Mouse (Mus musculus) CH12F3 (cell line): ENCODE data around the gene Prkca.
"Not testable (repeated sequence)": the region's sequence is repeated elsewhere in the genome, so short reads cannot be mapped to it uniquely, and the experiment has no call there.

Experiments used
- in situ Hi-C: fragments of 300-500 bp; cut with MboI; formaldehyde crosslinking; loops from 2 replicates; pipeline ENCODE4 v1.14.3; 2020; ENCODE audit warnings: low sequenced_read_pairs

The Prkca gene

GRCm38 (mm10) chr11:108128593-108128992 lies 215.1 kb downstream of the Prkca start:
- in situ Hi-C loops = loop anchor here (25.0 kb wide), 1 partner anchor 259 kb away; no protein-coding TSS in a partner anchor

GRCm38 (mm10) chr11:108127908-108128307 lies 215.8 kb downstream of the Prkca start:
- in situ Hi-C loops = loop anchor here (25.0 kb wide), 1 partner anchor 259 kb away; no protein-coding TSS in a partner anchor

- in situ Hi-C loops = no loop called here
These were observed 221.2 kb downstream of the Prkca start for GRCm38 (mm10) chr11:108122486-108122885.

DNA sequence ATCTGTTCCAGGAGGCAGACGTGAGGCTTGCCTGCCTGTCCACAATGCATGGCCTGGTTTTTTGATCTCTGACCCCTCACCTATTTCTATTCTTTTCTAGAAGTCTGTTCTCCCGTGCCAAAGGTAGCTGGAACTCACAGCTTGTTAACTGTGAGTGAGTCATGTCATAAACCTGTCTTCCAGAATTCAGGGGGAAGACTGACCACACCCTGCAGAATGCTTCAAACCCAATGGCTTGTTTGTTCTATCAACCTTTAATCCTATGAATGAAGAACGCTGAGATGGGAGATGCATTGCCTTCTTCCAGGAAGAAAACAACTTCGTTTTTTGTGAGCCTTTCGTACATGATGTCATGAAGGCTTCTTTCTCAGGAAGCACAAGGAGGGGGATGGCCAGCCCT lies 223.0 kb downstream of the Prkca start:
- in situ Hi-C loops = no loop called here

- in situ Hi-C loops = no loop called here
These were observed 223.9 kb downstream of the Prkca start for GRCm38 (mm10) chr11:108119785-108120184.

GRCm38 (mm10) chr11:108118814-108119213 lies 224.9 kb downstream of the Prkca start:
- in situ Hi-C loops = no loop called here

GRCm38 (mm10) chr11:108118221-108118620 lies 225.5 kb downstream of the Prkca start:
- in situ Hi-C loops = no loop called here

DNA sequence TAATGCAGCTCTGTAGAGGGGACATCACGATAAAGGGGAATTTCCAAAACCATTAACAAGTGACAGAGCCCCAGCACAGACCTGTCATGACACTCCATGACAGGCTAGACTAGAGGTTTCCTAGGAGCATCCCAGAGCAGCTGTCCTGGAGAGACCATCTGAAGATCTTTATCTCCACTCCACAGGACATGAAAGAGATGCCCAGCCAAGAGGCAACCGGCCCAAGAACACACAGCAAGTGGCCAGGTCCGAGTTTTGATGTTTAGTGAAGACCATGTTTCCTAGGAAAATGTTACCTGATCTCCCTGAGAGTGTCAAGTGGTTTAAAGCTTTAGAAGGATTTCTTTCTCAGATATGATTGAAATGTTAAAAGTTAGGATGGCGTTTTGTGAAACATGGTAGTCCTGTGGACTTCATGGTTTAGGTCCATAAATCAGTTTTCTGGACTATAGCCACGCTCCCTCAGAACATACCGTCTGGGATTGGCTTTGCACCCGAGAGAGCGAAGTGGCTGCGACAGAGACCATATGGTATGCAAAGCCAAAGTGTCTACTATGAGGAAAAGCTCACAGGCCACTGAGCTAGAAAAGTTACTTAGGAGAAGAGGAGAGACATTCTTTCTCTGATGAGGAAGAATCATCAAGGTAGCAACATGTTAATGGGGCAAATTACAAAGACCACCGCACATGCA lies 226.2 kb downstream of the Prkca start:
- in situ Hi-C loops = no loop called here

DNA sequence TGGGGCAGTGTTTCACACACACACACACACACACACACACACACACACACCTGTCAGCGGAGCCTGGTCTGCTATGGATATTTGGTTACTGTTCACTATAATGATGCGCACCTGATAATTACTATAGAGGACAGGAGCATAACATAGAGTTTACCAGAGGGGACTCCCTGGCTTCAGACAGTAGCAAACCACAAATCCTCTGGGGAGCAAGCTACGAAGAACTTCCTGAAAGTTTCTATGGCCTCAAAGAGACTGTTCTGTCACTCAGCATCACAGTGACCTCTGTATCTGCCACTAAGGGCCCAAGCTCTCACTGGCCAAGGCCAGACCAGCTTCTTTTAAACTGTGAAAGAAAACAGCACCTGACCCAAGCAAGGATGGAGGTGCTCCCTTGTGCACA lies 229.6 kb downstream of the Prkca start:
- in situ Hi-C loops = no loop called here

- in situ Hi-C loops = no loop called here
These were observed 231.3 kb downstream of the Prkca start for GRCm38 (mm10) chr11:108112437-108112836.

DNA sequence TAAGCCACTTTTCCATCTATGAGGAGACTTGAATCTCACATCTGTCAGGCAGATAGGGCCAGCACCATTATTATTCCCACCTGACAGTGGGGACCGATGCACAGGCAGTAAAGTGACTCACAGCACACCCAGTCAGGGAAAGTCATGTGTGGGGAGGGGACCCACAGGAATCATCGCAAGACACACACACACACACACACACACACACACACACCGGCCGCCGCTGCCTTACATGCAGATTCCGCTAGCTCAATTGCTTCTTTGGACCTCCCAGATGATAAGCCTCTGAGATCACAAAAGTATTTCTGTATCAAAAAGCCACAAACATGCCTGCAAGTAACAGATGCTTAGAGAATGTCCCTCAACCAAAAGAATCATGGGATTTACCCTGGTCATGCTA lies 239.6 kb downstream of the Prkca start:
- in situ Hi-C loops = no loop called here

- in situ Hi-C loops = no loop called here
These were observed 242.3 kb downstream of the Prkca start for GRCm38 (mm10) chr11:108101280-108101950.

GRCm38 (mm10) chr11:108098306-108098705 lies 245.4 kb downstream of the Prkca start:
- in situ Hi-C loops = no loop called here

DNA sequence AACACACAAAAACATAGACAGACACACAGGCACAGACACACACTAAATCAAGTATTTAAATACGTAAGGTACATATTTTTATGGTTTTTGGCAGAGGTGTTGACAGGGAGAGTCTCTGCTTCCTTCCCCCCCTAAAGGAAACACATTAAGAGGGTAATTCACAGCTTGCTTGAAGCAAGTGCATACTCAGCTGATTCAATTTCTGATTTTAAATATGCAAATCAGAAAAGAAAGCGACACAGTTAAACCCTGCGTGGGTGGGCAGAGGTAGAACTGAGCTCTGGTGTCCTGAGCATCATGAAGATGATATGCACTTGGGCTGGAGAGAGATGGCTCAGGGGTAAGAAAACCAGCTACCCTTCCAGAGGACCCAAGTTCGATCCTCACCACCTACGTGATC lies 248.9 kb downstream of the Prkca start:
- in situ Hi-C loops = no loop called here

- in situ Hi-C loops = no loop called here
These were observed 250.5 kb downstream of the Prkca start for GRCm38 (mm10) chr11:108093248-108093647.

- in situ Hi-C loops = no loop called here
These were observed 252.5 kb downstream of the Prkca start for GRCm38 (mm10) chr11:108091238-108091637.

- in situ Hi-C loops = no loop called here
These were observed 253.0 kb downstream of the Prkca start for GRCm38 (mm10) chr11:108090706-108091105.

DNA sequence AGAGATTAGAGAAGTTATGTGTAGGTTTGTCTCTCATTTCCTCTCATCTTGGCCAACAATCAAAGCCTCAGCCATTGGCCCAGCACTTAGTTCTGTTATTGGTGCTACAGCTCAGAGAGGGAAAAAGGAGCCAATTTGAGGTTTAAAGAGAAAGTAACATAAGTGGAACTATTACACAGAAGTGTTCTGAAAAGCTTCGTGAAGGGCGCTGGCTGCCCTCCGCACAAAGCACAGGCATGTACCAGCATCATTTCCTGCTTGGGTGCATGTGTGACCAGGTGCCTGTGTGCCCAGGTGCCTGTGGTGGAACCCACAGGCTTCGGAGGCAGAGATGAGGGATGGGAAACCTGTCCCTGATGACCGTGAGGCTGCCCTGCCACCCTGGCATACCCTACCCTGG lies 255.7 kb downstream of the Prkca start:
- in situ Hi-C loops = no loop called here

DNA sequence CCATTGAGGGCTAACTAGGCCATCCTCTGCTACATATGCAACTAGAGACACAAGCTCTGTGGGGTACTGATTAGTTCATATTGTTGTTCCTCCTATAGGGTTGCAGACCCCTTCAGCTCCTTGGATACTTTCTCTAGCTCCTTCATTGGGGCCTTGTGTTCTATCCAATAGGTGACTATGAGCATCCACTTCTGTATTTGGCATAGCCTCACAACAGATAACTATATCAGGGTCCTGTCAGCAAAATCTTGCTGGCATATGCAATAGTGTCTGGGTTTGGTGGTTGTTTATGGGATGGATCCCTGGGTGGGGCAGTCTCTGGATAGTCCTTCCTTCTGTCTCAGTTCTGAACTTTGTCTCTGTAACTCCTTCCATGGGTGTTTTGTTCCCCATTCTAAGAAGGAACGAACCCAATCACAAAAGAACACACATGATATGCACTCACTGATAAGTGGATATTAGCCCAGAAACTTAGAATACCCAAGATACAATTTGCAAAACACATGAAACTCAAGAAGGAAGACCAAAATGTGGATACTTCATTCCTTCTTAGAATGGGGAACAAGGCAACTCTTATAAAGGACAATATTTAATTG lies 256.5 kb downstream of the Prkca start:
- in situ Hi-C loops = not testable (repeated sequence)

- in situ Hi-C loops = no loop called here
These were observed 261.1 kb downstream of the Prkca start for GRCm38 (mm10) chr11:108082673-108083072.

DNA sequence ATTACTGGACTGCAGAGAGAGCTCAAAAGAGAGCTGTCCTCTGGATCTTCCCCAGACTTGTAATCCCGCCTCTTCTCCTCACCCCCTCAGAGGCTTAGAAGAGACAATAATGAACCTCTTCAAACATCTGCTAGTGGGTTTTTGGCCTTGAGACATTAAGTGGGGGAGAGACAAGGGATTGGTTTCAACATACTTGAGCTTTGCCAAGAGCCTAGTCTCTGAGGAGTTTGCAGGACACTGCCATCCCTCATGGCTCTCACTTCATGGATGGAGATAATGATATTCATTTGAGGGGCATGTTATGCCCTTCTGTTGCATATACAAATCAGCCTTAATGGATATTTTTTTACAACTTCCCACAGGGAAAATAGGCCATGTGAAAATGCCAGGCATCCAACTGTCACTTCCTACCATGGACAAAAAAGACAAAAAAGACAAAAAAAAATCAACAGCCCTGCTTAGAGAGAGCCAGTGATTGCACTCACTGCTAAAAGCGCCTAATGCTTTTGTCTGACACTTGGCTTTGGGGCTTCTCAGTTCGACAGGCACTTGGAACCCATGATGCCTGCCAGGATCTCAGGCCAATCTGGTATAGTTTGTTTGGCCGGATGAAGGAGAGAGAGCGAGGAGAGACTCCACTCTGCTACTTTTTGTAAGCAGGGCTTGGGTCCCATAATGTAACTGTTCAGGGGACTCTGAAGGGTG lies 263.6 kb downstream of the Prkca start:
- in situ Hi-C loops = no loop called here
